Mouse (Mus musculus) megakaryocyte progenitor cell, adult 5-6 weeks (primary cell): Measurements from ENCODE around the gene Tbx5. TPM values are rescaled to one million over a fixed set of nuclear protein-coding genes. Genes with fewer than 3 reads are reported as not detected.

Source experiments
- ATAC-seq: replicated peaks from 2 replicates; pipeline ENCODE4 v1.8.0; 2016; ENCODE audit warnings: mild to moderate bottlenecking, moderate TSS enrichment, inconsistent platforms; ENCODE audit not compliant: poor library complexity
- total RNA-seq, 2 experiments: library from RNA; stranded (forward) in 1 of 2; stranded (reverse) in 1 of 2; fragments of 157-497, 149-512 nt in 1 of 2; fragments of 200-1000 nt in 1 of 2; gene quantifications; 2 replicates each; pipeline versions ENCODE4 v1.2.3 to v1.2.4; 2015 to 2017

The Tbx5 gene
- total RNA-seq (2015): not detected in 2 replicates
- total RNA-seq (2017): not detected in 2 replicates

DNA sequence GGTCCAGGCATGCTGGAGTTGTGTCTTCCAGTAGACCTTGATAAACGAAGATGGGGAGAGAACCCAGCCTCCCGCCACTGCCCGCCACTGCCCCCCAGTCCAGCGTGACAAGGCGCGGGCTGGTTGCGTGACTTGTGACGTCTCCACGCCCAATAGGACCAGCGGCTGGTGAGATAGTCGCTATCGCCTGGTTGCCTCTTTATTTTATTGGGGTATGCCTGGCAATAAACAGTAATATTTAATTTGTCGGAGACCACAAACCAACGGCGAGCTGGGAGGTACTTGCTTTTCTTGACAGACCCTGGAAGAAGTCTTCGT lies at the start of gene Tbx5:
Gene Tbx5, plus strand, starts transcription at position 190 of the 318 bp plus-strand sequence.
- no peak for ATAC-seq

DNA sequence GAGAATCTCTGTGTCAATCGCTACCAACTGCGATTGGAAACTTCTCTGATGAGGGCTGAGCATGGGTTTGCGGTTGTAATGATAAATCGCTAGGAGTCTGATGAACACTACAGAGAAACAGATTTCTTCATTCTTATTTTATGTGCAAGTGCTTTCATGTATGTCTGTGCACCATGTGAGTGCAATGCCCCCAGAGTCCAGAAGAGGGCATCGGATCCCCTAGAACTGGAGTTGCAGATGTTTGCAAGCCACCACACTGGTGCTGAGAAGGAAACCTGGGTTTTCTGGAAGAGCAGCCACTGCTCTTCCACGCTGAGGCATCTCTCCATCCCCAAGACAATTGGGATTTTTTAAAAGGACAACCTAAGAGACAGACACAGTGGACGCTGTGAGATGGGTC lies 46.5 kb upstream of the Tbx5 start:
- no peak for ATAC-seq

- ATAC-seq: no peak
These were observed 40.8 kb upstream of the Tbx5 start for GRCm38 (mm10) chr5:119791664-119792063.

- ATAC-seq: no peak
These were observed 38.5 kb upstream of the Tbx5 start for GRCm38 (mm10) chr5:119793972-119794371.

DNA sequence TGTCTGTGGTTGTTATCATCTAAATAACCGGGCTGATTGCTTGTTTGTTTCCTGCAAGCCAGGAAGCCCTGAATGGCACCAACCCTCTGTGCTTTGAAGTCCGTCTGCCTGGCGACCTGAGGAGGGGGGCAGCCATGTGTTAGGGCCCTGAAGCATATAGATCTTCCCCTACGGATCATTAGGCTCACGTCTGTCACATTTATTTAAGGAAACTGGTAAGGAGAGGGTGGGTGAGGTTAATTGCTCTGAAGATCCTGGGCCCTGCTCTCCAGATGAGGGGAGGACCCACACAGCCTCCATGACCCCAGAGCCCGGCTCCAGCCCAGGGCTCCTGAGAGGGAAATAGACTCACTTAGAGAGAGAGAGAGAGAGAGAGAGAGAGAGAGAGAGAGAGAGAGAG lies 37.1 kb upstream of the Tbx5 start:
- no peak for ATAC-seq

DNA sequence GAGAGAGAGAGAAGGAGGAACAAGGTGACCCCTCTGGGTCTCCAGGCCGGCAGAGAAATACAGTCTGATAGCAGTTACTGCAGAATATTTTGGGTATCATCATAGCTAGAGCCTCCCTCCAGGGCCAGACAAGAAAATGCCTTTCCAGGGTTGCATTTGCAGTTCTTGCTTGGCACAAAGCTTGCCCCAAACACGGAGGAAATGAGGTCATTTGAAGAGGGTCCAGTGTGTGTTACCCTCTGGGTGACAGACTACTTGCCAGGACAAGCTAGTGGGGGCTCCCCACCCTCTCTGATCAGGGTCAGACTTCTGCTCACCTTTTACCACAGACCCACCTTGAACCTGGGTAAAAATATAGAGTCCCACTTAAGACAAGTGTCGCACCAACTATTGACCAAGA lies 36.7 kb upstream of the Tbx5 start:
- no peak for ATAC-seq

DNA sequence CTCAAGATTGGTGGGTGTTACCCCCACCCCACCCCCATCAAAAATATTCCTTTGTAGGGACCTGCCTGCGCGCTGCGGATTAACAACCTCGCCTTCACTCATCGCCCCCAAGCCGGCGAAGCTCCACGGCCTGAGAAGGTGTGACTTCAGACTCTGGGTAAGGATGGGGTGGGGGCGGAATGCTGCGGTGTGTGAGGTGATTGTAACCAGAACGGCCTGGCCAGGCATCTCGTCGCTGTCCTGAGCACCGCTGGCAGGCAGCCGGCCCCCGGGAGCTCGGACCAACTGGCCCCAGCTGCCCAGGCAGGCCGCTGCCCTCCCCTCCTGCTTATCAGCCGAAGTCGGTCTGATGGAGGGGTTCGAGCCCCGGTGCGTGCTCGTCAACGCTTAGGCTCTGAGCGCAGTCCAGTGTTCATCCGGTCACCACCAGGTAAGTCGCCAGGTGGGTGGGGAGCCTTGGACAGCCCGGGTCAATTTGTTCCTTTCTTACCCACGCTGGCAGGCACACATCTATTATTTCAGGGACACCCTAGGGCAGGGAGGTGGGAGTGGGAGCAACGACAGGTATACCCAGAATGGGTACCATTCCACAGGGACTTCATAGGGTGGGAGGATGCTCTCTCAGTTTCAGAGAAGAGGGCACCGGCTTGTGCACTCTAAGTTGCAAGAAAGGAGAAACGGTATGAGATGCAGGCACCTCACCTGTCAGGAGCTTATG lies 35.9 kb upstream of the Tbx5 start:
- ATAC-seq: no peak

DNA sequence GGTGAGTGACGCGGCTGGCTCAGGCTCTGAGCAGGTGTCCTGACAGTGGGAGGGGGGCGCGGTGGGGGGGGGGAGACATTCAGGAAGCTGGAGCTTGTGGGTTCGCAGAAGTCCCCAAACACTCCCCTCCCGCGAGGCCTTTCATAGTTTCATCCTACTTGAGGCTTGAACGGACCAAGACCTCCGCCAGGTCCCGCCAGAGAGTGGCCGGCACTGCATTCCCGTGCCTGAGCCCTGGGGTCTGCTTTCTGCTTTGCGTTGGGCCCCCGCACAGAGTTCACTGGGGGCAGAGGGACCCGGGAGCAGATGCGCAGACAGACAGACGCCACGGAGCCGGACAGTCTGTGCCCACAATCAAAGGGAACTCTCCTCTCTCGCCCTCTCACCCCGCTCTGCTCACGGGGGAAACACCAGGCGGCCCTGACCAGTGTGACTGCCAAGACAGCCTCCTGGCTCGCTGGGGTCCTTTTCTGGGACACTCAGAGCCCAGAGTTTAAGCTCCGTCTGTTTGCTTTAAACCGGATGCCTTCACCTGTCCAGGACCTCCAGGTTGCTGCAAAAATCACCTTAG lies 34.8 kb upstream of the Tbx5 start:
- no peak for ATAC-seq

DNA sequence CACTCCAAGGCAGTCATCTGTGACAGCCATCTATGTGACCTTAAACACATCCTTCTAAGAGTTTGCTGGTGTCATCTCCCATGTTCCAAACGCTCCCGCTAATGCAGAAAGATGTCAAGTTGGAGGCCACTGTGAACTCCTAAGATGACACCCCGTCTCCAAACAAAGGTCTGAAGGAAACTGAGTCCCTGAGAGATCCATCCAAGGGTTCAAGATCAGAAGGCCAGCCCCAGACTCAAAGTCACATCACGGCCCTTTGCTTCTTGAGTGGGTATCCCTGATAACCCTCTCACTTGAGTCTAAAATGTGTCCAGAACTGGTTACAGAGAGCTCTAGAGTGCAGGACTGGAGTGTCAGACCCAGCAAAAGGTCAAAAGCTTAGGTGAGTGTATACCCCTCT lies 34.2 kb upstream of the Tbx5 start:
- ATAC-seq: no peak

GRCm38 (mm10) chr5:119798713-119799418 lies 33.6 kb upstream of the Tbx5 start:
- ATAC-seq: no peak

- no peak for ATAC-seq
These were observed 32.8 kb upstream of the Tbx5 start for GRCm38 (mm10) chr5:119799419-119800242.

DNA sequence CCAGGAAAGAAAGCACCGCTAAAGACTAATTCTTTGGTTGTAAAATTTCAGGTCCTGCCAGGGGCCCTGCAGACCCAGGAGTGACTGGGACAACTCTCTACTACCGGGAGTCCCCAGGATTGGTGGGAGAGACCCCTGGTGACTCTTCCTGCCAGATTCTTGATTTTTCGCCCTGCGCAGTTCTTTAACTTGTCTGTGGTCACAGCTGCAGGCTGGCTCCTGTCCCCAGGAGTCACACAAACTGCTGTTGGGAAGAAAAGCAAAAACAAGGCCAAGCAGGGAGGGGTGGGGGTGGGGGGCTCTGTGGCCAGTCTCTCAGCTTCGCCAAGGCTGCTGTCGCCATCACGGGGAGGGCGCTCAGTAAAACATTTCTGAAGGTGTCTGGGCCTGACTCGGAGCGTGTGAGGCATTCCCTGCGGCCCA lies 32.2 kb upstream of the Tbx5 start:
- no peak for ATAC-seq

DNA sequence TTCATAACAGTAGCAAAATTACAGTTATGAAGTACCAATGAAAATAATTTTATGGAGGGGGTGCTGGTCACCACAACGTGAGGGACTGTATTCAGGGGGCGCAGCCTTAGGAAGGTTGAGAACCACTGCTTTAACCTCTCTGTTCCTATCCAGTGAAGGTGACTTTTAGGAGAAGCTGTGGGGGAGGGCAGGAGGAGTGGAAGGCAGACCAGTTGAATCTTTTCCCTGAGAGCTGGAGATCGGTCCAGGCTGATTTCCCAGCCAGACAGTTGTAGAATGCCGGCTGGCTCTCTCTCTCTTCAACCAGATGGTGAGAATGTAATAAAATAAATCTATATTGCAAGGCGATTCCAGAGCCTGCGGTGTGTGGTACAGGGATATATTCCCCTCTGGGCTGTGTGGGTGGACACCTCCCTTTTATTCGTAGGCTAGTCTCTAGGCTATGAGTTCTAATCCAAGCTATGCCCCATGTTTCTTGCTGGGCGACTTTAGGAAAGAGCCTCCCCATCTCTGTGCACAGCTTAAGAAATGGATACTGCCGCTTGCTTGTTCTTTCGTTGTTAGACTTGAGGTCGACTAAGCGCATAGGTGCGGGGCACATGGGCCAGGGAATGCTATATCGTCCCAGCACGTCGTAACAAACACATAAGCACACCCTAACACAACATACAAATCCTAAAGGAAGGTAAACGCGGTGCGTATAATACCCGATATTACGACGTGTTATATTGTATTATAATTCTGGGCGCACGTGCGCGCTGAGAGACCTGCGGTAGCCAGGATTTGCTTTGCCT lies 29.7 kb upstream of the Tbx5 start:
- ATAC-seq: no peak

DNA sequence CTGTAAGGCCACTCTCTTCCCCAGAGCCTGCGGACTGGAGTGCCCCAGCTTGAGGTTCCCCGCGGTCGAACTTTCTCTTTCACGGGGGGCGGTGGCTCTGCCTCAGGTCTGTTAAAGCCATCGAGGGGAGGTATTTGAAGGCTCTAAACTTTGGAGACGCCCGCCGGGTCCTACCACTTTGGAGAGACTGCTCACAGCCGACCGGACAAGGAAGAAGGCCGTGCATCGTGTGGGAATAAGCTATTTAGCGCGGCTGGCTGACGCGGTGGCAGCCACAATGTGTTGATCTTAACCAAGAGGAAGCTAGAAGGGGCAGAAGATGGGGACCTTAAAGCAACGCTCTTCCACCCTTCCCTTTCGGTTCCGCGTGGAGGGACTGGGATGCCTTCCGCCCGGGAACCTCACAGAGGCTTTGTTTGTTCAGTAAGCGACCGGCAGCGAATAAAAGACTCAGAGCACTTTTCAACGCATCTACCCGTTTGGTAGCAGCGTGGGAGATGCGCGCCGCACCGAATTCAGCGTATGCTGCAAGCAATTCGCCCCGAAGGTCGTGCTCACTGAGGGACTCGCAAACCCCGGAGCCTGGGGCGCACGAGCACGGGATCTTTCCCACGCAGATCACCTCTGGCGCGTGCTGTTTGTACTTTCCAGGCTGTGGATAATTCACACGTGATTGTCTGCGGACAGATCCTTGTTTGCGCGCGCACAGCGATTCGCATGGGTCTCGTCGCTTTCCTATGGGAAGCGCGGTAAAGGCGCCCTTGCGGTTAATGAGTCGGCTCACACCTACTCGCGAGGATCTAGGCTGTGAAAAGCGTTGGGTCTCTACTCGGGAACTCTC lies 28.8 kb upstream of the Tbx5 start:
- no peak for ATAC-seq

DNA sequence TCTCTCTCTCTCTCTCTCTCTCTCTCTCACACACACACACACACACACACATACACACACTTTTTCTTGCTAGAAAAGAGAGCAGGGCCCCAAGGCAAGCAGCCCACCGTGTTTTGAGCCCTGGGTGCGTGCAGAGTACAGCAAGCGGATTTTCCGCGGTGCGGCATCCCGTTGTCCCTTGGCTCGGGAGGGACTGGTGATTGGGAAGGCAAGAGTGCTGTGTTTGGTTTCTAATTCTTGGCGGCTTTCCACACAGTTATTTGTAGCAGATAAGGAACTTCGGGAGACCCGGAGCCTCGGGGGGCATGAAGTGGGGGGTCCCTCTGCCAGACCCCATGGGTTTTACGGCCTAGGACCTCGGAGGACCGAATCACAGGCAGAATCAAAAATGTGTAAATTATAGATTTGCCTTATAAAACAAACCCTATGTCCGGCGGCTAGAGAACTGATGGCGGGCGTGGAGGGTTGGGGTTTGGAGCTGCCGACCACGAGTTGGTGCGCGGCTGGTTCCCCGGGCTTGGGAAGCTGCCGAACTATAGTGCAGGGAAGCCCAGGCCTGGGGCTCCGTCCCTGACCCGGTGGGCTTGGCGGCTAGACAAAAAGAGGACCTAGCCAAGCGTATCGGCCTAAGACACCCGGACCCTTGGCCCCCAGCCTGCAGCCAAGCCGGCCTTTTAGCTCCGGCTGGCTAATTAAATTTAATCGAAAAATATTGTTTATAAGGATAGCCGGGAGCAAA lies 28.0 kb upstream of the Tbx5 start:
- ATAC-seq: no peak

DNA sequence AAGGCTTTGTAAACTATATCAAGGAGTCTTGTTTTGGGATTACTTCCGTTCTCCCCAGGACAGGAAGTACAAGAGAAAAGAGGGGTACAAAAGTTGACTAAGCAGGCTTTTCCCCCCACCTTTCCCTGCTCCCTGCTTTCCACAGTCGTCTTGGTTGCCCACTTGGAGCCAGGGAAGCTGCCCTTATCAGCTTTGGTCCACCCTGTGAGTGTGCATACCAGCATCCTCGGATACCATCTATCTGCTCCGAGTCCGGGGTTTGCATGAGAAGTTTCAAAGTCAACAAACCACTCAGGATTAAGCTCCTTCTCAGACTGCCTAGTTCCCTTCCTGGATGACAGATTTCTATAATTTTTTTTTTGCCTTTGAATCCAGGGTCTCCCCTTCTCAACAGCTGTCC lies 26.8 kb upstream of the Tbx5 start:
- ATAC-seq: no peak

- ATAC-seq: no peak
These were observed 26.0 kb upstream of the Tbx5 start for GRCm38 (mm10) chr5:119806467-119806866.

GRCm38 (mm10) chr5:119807481-119808183 lies 24.8 kb upstream of the Tbx5 start:
- no peak for ATAC-seq
